Mouse (Mus musculus) E14TG2a.4 (cell line): ENCODE measurements around the gene Rnf213.

Experiments
- CTCF ChIP-seq: conservative IDR thresholded peaks from 2 replicates; pipeline ENCODE4 v1.5.1; 2014; ENCODE audit warnings: low read length
- POU5F1 ChIP-seq: IDR thresholded peaks from 2 replicates; pipeline ENCODE4 v1.6.1; 2014; ENCODE audit warnings: low read length, borderline replicate concordance

DNA sequence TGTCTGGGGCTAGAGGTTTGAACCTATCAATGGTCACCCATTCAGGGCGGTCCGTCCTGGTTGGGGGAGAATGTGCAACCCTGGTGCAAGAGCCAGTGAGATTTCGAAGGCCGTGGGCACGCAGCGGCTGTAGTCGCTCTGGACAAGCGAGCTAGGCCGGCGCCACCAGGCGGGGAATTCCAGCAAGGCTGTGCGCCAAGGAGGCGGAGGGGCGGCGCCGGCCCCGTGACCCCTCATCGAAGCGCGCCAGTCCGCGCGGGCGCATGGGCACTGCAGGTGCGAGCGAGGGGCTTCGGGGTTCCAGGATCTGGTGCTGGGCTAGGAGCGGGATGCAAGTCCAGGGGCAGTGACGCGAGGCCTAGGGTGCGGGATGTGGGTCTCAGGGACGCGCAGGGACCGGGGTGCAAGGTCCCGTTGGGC, 3.0 kb upstream of the Rnf213 start:
- TF ChIP-seq CTCF: no peak
- no peak for TF ChIP-seq POU5F1
